ENCODE assay signal across 8 mouse cellular contexts in genomic region chr9:50692626-50693580, GRCm38 (mm10). TPM values are rescaled to one million over a fixed set of nuclear protein-coding genes. Genes with fewer than 3 reads are reported as not detected.
DNase-seq lines count a peak whose midpoint lies in the region; ATAC-seq lines count a peak whose summit lies in the region.

No protein-coding gene starts in this region.

- peaks cover 40% of the 10 kb centered on the region for H3K27me3 ChIP-seq in erythroblast, embryonic 14.5 days (ENCODE audit: control insufficient read depth)
- peaks cover 10% of the 10 kb centered on the region for H3K27me3 ChIP-seq in liver, embryonic 16.5 days (ENCODE audit: control insufficient read depth, insufficient read depth, low read depth, low read length)

- peak overlapping the region; percentile 17 for H3K4me3 ChIP-seq in erythroblast, embryonic 14.5 days (replicated peaks)
- H3K4me3 ChIP-seq in liver, embryonic 16.5 days (ENCODE audit: low read depth, low read length) = peak overlapping the region; percentile 44

- no peaks in the 10 kb centered on the region for H3K4me1 ChIP-seq in erythroblast, embryonic 14.5 days (ENCODE audit: control insufficient read depth)
- no peaks in the 10 kb centered on the region; the same call in 1 of the 2 replicates for H3K4me1 ChIP-seq in liver, embryonic 16.5 days (ENCODE audit: control insufficient read depth, low read depth, low read length)

- H3K27ac ChIP-seq in liver, embryonic 16.5 days (ENCODE audit: low read length) = peak overlapping the region; percentile 81

- 21% methylated on average over 13 of the region's 13 CpGs for WGBS in liver, embryonic 16.5 days (ENCODE audit: insufficient replicate concordance)

- H3K4me2 ChIP-seq in liver, embryonic 16.5 days (ENCODE audit: low read depth, low read length) = peak overlapping the region; percentile 37

- H3K36me3 ChIP-seq in erythroblast, embryonic 14.5 days (ENCODE audit: control insufficient read depth) = no peaks in the 10 kb centered on the region
- H3K36me3 ChIP-seq in liver, embryonic 16.5 days (ENCODE audit: control insufficient read depth, insufficient read depth) = no peaks in the 10 kb centered on the region

- H3K9ac ChIP-seq in liver, embryonic 16.5 days (ENCODE audit: low read depth, low read length) = no peak overlapping the region

- DNase-seq in embryo, embryonic 10 days (ENCODE audit: low spot score) = peak; percentile 20
- peak; percentile 72 for DNase-seq in kidney, adult 9 months
- DNase-seq in urinary bladder, postnatal 25 days (ENCODE audit: low spot score) = no peak
- no peak for DNase-seq in left cerebral cortex, adult 11 months (ENCODE audit: low spot score)
- DNase-seq in lung, postnatal 25 days (ENCODE audit: low spot score) = no peak

- H3K9me3 ChIP-seq in erythroblast, embryonic 14.5 days (ENCODE audit: control insufficient read depth, low read length) = no peaks in the 10 kb centered on the region
- H3K9me3 ChIP-seq in liver, embryonic 16.5 days (replicated peaks; ENCODE audit: control insufficient read depth, low read length) = no peaks in the 10 kb centered on the region

- no peak for ATAC-seq in erythroblast, adult 5-6 weeks (replicated peaks; ENCODE audit: low FRiP score, poor library complexity, severe bottlenecking)
- ATAC-seq in liver, embryonic 16.5 days (ENCODE audit: low read depth) = peak; percentile 82

RNA-seq across cellular contexts. Expression of gene Dlat, which starts 33.3 kb away (rescaled TPM):
- 1.2 and 1.3 TPM in 2 replicates for polyA plus RNA-seq in erythroblast, embryonic 14.5 days (2012)
- 16.7 and 19.8 TPM in 2 replicates for total RNA-seq in erythroblast, adult 5-6 weeks (2015; ENCODE audit: low replicate concordance)
- 6.7 and 16.4 TPM in 2 replicates for total RNA-seq in erythroblast, adult 5-6 weeks (2017; ENCODE audit: low replicate concordance)
- 21.6 and 22.5 TPM in 2 replicates for polyA plus RNA-seq in liver, embryonic 16.5 days (2015; fragmentation: Nextera tagmentation; extraction: Ambion mirVana)

RNA-seq across cellular contexts. Expression of gene Dixdc1, which starts 46.4 kb away (rescaled TPM):
- not detected in 2 replicates for polyA plus RNA-seq in erythroblast, embryonic 14.5 days (2012)
- total RNA-seq in erythroblast, adult 5-6 weeks (2015; ENCODE audit: low replicate concordance) = not detected in 2 replicates
- 0.68 TPM in 1 of 2 replicates, not detected in the other for total RNA-seq in erythroblast, adult 5-6 weeks (2017; ENCODE audit: low replicate concordance)
- polyA plus RNA-seq in liver, embryonic 16.5 days (2015; fragmentation: Nextera tagmentation; extraction: Ambion mirVana) = 2.2 and 2.7 TPM in 2 replicates

RNA-seq across cellular contexts. Expression of gene 2310030G06Rik, which starts 53.4 kb away (rescaled TPM):
- not detected in 2 replicates for polyA plus RNA-seq in erythroblast, embryonic 14.5 days (2012)
- total RNA-seq in erythroblast, adult 5-6 weeks (2015; ENCODE audit: low replicate concordance) = not detected in 2 replicates
- total RNA-seq in erythroblast, adult 5-6 weeks (2017; ENCODE audit: low replicate concordance) = not detected in 2 replicates
- polyA plus RNA-seq in liver, embryonic 16.5 days (2015; fragmentation: Nextera tagmentation; extraction: Ambion mirVana) = 4.6 and 5.2 TPM in 2 replicates

RNA-seq across cellular contexts. Expression of gene Cryab, which starts 58.2 kb away (rescaled TPM):
- polyA plus RNA-seq in erythroblast, embryonic 14.5 days (2012) = not detected in 2 replicates
- total RNA-seq in erythroblast, adult 5-6 weeks (2015; ENCODE audit: low replicate concordance) = not detected in 2 replicates
- not detected in 2 replicates for total RNA-seq in erythroblast, adult 5-6 weeks (2017; ENCODE audit: low replicate concordance)
- polyA plus RNA-seq in liver, embryonic 16.5 days (2015; fragmentation: Nextera tagmentation; extraction: Ambion mirVana) = 9.9 and 16.1 TPM in 2 replicates

RNA-seq across cellular contexts. Expression of gene Hspb2, which starts 59.3 kb away (rescaled TPM):
- polyA plus RNA-seq in erythroblast, embryonic 14.5 days (2012) = not detected in 2 replicates
- total RNA-seq in erythroblast, adult 5-6 weeks (2015; ENCODE audit: low replicate concordance) = not detected in 2 replicates
- not detected in 2 replicates for total RNA-seq in erythroblast, adult 5-6 weeks (2017; ENCODE audit: low replicate concordance)
- 1.7 and 2.7 TPM in 2 replicates for polyA plus RNA-seq in liver, embryonic 16.5 days (2015; fragmentation: Nextera tagmentation; extraction: Ambion mirVana)

Comparison
In these comparisons a context has a peak if more than half of its experiments do, and no peak if none do; other contexts are left out.
1. DNase-seq: peak in embryo, embryonic 10 days (single experiment) and kidney, adult 9 months (single experiment); none in urinary bladder, postnatal 25 days (single experiment), left cerebral cortex, adult 11 months (single experiment) and lung, postnatal 25 days (single experiment).